In the genomic region with DNA sequence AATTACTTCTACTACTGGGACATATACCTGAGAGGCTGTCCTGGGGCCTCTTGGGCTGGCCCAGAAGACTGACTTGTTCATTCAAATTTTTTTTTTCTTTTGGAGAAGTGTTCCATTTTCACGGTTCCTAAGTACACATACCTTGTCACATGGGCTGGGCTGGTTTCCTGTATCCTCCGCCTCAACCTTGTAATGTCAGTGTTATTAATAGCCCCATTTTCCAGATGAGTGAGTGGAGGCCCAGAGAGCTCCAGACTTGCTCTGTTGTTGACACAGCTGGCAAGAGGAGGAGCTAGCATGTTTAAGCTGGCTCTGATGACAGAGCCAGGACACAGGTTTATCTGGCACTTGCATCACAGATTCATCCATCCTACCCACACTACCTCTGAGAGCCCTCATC, we compare ENCODE assay signal across 25 mouse cellular contexts. TPM values are rescaled to one million over a fixed set of nuclear protein-coding genes. Genes with fewer than 3 reads are reported as not detected.
DNase-seq lines count a peak whose midpoint lies in the region; ATAC-seq lines count a peak whose summit lies in the region.
"Had no signal": no experiment of that assay in that cellular context is flagged by ENCODE, and none has a peak within 500 bp of the region (broad histone marks: within the 10 kb centered on the region; RNA-seq: fewer than 3 reads in every experiment).

No protein-coding gene starts in this region.

- no peaks in the 10 kb centered on the region for H3K4me1 ChIP-seq in stomach, embryonic 16.5 days (ENCODE audit: control insufficient read depth, insufficient read depth, low read length)
- H3K4me1 ChIP-seq: embryonic facial prominence, embryonic 12.5 days; hindbrain, embryonic 12.5 days; hindbrain, embryonic 15.5 days had no signal

- H3K4me3 ChIP-seq in stomach, embryonic 16.5 days (replicated peaks; ENCODE audit: low read length): no peak overlapping the region
- H3K4me3 ChIP-seq: embryonic facial prominence, embryonic 12.5 days; embryonic facial prominence, embryonic 15.5 days; gastrocnemius, adult 2 months; hindbrain, embryonic 12.5 days; hindbrain, embryonic 15.5 days had no signal

- no peak overlapping the region for H3K4me2 ChIP-seq in stomach, embryonic 16.5 days (ENCODE audit: low read depth, low read length)
- H3K4me2 ChIP-seq: embryonic facial prominence, embryonic 12.5 days; embryonic facial prominence, embryonic 15.5 days; heart, embryonic 11.5 days; hindbrain, embryonic 12.5 days; hindbrain, embryonic 15.5 days had no signal

- no peaks in the 10 kb centered on the region for H3K9me3 ChIP-seq in stomach, embryonic 16.5 days (replicated peaks; ENCODE audit: control insufficient read depth, low read length)
- H3K9me3 ChIP-seq: embryonic facial prominence, embryonic 12.5 days; embryonic facial prominence, embryonic 15.5 days; hindbrain, embryonic 12.5 days; hindbrain, embryonic 15.5 days had no signal

- no peaks in the 10 kb centered on the region for H3K36me3 ChIP-seq in stomach, embryonic 16.5 days (ENCODE audit: control insufficient read depth, insufficient read depth, low read length)
- H3K36me3 ChIP-seq: embryonic facial prominence, embryonic 12.5 days; embryonic facial prominence, embryonic 15.5 days; hindbrain, embryonic 12.5 days; hindbrain, embryonic 15.5 days had no signal

- H3K27me3 ChIP-seq in stomach, embryonic 16.5 days (ENCODE audit: control insufficient read depth, insufficient read depth, low read length): no peaks in the 10 kb centered on the region
- H3K27me3 ChIP-seq: embryonic facial prominence, embryonic 12.5 days; embryonic facial prominence, embryonic 15.5 days; hindbrain, embryonic 12.5 days; hindbrain, embryonic 15.5 days had no signal

- DNase-seq in 3T3-L1 (ENCODE audit: low read depth, low spot score) (peak; percentile 71), 416B (ENCODE audit: low read depth) (peak; percentile 29)
- no peak for DNase-seq in spleen, postnatal 4 days (ENCODE audit: low spot score in 2 of 2)
- DNase-seq in c-Kit-positive CD71-positive TER-119-positive erythroid progenitor cells, embryonic 14.5 days (ENCODE audit: low spot score): no peak
- DNase-seq: adrenal gland, adult 8-10 months; adrenal gland, postnatal 25 days; B cell, adult 2 months; cerebellum, adult 18-20 months; cerebellum, adult 9-10 months; cerebellum, postnatal 14 days; forebrain, postnatal 0 days; gastrocnemius, adult 2 months; gastrocnemius, postnatal 14 days had no signal

- ATAC-seq in inflammation-experienced regulatory T-cells, adult 6 months: peak; percentile 3
- ATAC-seq in stomach, embryonic 16.5 days (ENCODE audit: insufficient read depth, low FRiP score): peak; percentile 12; the same call in 1 of the 2 replicates
- no peak for ATAC-seq in monocyte, adult 5-6 weeks (replicated peaks; ENCODE audit: insufficient number of reproducible peaks, low FRiP score, low TSS enrichment, poor library complexity, severe bottlenecking)
- ATAC-seq: activated CD4-positive, CD25-positive, alpha-beta regulatory T cell, adult 4 months; CD4-positive, CD25-positive, alpha-beta regulatory T cell, adult 4 months; forebrain, embryonic 14.5 days; forebrain, postnatal 0 days had no signal

- H3K9ac ChIP-seq in stomach, embryonic 16.5 days (ENCODE audit: low read length): no peak overlapping the region
- H3K9ac ChIP-seq: embryonic facial prominence, embryonic 12.5 days; embryonic facial prominence, embryonic 15.5 days; forebrain, postnatal 0 days; hindbrain, embryonic 12.5 days; hindbrain, embryonic 15.5 days had no signal

- 45% methylated on average over 2 of the region's 2 CpGs for WGBS in stomach, embryonic 16.5 days

- peak overlapping the region; percentile 67 for H3K27ac ChIP-seq in stomach, embryonic 16.5 days (ENCODE audit: low read length)
- H3K27ac ChIP-seq: embryonic facial prominence, embryonic 12.5 days; embryonic facial prominence, embryonic 15.5 days; gastrocnemius, adult 2 months; hindbrain, embryonic 12.5 days; hindbrain, embryonic 15.5 days had no signal

RNA-seq across cellular contexts. Expression of a gene that starts 14.2 kb away (rescaled TPM):
- polyA plus RNA-seq in inflammation-experienced regulatory T-cells, adult 6 months (2017; shearing (Covaris generic)): 10 to 100 TPM; 59.4 to 69.2 (median 67.4) TPM
- 11.4 and 20.9 TPM in 2 replicates for polyA plus RNA-seq in stomach, embryonic 16.5 days (2015; fragmentation: Nextera tagmentation; extraction: Ambion mirVana)
- total RNA-seq in monocyte, adult 5-6 weeks (2017): 2.3 to 3.9 TPM (median 3.6 TPM) in 3 replicates
- total RNA-seq: hematopoietic stem cell, adult 5-6 weeks had no signal

RNA-seq across cellular contexts. Expression of a gene that starts 51.2 kb away (rescaled TPM):
- 1 to 10 TPM; 3.7 to 8.5 (median 5.6) TPM for polyA plus RNA-seq in inflammation-experienced regulatory T-cells, adult 6 months (2017; shearing (Covaris generic))
- polyA plus RNA-seq in stomach, embryonic 16.5 days (2015; fragmentation: Nextera tagmentation; extraction: Ambion mirVana): 6.2 and 6.5 TPM in 2 replicates
- 6.1 to 14.0 TPM (median 7.8 TPM) in 3 replicates for total RNA-seq in monocyte, adult 5-6 weeks (2017)

Comparison
In these comparisons a context has a peak if more than half of its experiments do, and no peak if none do; other contexts are left out.
1. DNase-seq: peak in 3T3-L1 (single experiment) and 416B (single experiment); none in spleen, postnatal 4 days (0 of 2) and c-Kit-positive CD71-positive TER-119-positive erythroid progenitor cells, embryonic 14.5 days (single experiment).